Mouse (Mus musculus) forebrain, postnatal 0 days (tissue): Measurements from ENCODE around the gene Bik. TPM values are rescaled to one million over a fixed set of nuclear protein-coding genes. Genes with fewer than 3 reads are reported as not detected.

ENCODE experiments used
- ATAC-seq: fragments of 200-750 bp; cut with Nextera tagmentation; 2 replicates; pipeline ENCODE4 v1.8.0; 2017; ENCODE audit warnings: mild to moderate bottlenecking, moderate library complexity
- DNase-seq: peaks from one replicate; pipeline ENCODE4 v3.0.0-alpha.2; 2015
- H3K27ac ChIP-seq: fragments of 300-500 bp; sonication (generic); 2 replicates; pipeline ENCODE4 v1.5.1; 2014; ENCODE audit warnings: low read depth, mild to moderate bottlenecking, antibody characterized with exemption, low read length, moderate library complexity, mixed read lengths
- H3K27me3 ChIP-seq: fragments of 300-500 bp; sonication (generic); 2 replicates; pipeline ENCODE4 v1.6.1; 2014; ENCODE audit warnings: mild to moderate bottlenecking, low read length, mixed read lengths; ENCODE audit not compliant: insufficient read depth
- H3K36me3 ChIP-seq: fragments of 300-500 bp; sonication (generic); 2 replicates; pipeline ENCODE4 v1.6.1; 2014; ENCODE audit warnings: mild to moderate bottlenecking, moderate library complexity; ENCODE audit not compliant: insufficient read depth
- H3K4me1 ChIP-seq: fragments of 300-500 bp; sonication (generic); 2 replicates; pipeline ENCODE4 v1.6.1; 2014; ENCODE audit warnings: antibody characterized with exemption; ENCODE audit not compliant: insufficient read depth
- H3K4me2 ChIP-seq: fragments of 300-500 bp; sonication (generic); 2 replicates; pipeline ENCODE4 v1.6.1; 2014; ENCODE audit warnings: low read depth, mild to moderate bottlenecking, moderate library complexity
- H3K4me3 ChIP-seq: fragments of 300-500 bp; sonication (generic); 2 replicates; pipeline ENCODE4 v1.5.1; 2014; ENCODE audit warnings: low read depth, low read length, mixed read lengths
- H3K9ac ChIP-seq: fragments of 300-500 bp; sonication (generic); 2 replicates; pipeline ENCODE4 v1.6.1; 2014; ENCODE audit warnings: mild to moderate bottlenecking
- H3K9me3 ChIP-seq: fragments of 300-500 bp; sonication (generic); 2 replicates; pipeline ENCODE4 v1.6.1; 2016; ENCODE audit warnings: low read length
- CTCF ChIP-seq: sonication (generic); IDR thresholded peaks from 2 replicates; pipeline ENCODE4 v1.5.1; 2016; ENCODE audit warnings: antibody characterized with exemption, control low read depth, low read depth
- WGBS: fragments of 180-500 bp; shearing (Covaris S2); extraction: QIAGEN DNeasy Blood & Tissue Kit; methylation state at CpG from one replicate; pipeline ENCODE4 v1.1.7; 2014; 5-methylcytosine and 5-hydroxymethylcytosine counted together
- polyA plus RNA-seq: library from polyadenylated mRNA; unstranded; fragments of >200 nt; fragmentation: Nextera tagmentation; extraction: Ambion mirVana; gene quantifications from 2 replicates; pipeline ENCODE4 v1.2.1, GENCODE M21; 2015
- total RNA-seq: library from RNA; depleted of rRNA; stranded (reverse); fragments of >200 nt; gene quantifications from 2 replicates; pipeline ENCODE4 v1.2.3, GENCODE M21; 2014

Gene Bik
- total and polyA plus RNA-seq, 2 experiments from 2014 or later = 0.33 TPM; not detected in 1

DNA sequence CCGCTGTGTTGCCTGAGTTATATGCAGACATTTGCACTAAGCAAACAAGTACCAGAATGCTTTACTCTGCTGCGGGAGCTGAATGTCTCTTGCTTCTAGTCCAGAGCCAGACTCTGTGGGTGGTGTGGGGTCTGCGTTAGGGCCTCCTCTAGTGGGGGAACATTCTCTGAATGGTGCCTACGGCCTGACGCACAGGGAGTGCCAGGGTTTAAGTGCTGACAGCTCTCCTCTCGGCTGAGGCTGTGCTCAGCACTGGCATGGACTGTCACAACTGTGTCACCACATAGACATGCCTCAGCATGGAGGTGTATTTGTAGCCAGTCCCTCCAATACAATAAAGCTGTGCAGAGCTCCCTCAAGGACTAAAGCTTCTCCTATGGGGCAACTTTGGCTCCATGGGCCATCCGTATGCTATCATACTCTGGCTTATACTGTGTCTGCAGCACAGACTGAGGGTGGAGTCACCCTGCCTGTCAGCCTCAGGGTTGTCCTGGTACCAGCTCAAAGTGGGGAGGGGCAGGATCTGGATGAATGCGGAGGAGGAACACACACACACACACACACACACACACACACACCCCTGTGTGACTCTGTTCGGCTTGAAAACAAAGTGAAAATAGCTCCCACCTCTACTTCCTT lies 39.1 kb upstream of the Bik start:
- no peaks in the 10 kb centered on the region for H3K4me1 ChIP-seq
- H3K27me3 ChIP-seq = no peaks in the 10 kb centered on the region
- DNase-seq (no peak), ATAC-seq (no peak)
- H3K36me3 ChIP-seq = peaks cover 64% of the 10 kb centered on the region
- TF ChIP-seq CTCF = no peak
- no peak overlapping the region for H3K27ac ChIP-seq
- no peak overlapping the region for H3K9ac ChIP-seq
- H3K9me3 ChIP-seq = no peaks in the 10 kb centered on the region
- WGBS = 66% methylated on average over 9 of the region's 9 CpGs
- H3K4me3 ChIP-seq = no peak overlapping the region
- no peak overlapping the region for H3K4me2 ChIP-seq

DNA sequence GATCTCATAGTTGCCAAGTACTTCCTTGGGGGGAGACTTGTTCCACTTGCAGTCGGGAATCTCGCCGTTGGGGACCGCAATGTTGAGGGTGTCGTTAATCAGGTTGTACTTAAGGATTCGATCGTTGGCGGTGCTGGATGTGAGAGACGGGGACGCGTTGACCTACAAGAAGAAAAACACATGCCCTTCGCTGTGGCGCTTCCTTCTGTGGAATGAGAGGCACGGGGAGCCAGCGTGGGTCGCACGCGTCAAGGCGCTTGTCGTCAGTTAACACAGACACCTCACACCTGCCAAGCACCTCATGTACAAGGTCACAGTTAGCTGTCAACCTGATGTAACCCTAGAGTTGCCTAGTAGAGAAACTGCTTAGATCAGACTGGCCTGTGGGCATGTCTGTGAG lies 37.2 kb upstream of the Bik start:
- no peak overlapping the region for H3K4me2 ChIP-seq
- no peak for TF ChIP-seq CTCF
- no peaks in the 10 kb centered on the region for H3K9me3 ChIP-seq
- no peak overlapping the region for H3K9ac ChIP-seq
- WGBS = 93% methylated on average over 20 of the region's 20 CpGs
- peaks cover 74% of the 10 kb centered on the region for H3K36me3 ChIP-seq
- DNase-seq (no peak), ATAC-seq (no peak)
- H3K4me3 ChIP-seq = no peak overlapping the region
- H3K27me3 ChIP-seq = no peaks in the 10 kb centered on the region
- H3K27ac ChIP-seq = no peak overlapping the region
- H3K4me1 ChIP-seq = no peaks in the 10 kb centered on the region

DNA sequence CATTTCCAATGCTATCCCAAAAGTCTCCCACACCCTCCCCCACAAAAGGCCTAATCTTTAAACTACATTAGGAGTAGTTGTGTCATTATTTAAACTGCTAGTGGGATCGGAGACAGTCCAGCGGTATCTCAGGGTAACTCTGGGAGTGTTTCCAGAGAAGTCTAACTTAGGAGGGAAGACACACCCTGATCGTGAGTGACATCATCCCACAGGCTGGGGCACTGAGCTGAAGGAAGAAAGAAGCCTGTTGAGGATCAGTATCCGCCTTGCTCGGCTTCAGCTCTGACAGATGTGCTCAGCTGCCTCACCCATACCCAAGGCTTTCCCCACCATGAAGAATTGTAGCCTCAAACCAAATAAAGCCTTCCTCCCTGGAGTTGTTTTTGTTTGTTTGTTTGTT lies 34.8 kb upstream of the Bik start:
- Histone ChIP-seq H3K4me1 (no peaks in the 10 kb centered on the region), H3K9me3 (no peaks in the 10 kb centered on the region), H3K36me3 (peaks cover 78% of the 10 kb centered on the region), H3K4me3 (no peak overlapping the region), H3K4me2 (no peak overlapping the region), H3K27me3 (no peaks in the 10 kb centered on the region), H3K27ac (no peak overlapping the region), H3K9ac (no peak overlapping the region)
- TF ChIP-seq CTCF = no peak
- DNase-seq (no peak), ATAC-seq (no peak)
- WGBS = 86% methylated on average over 5 of the region's 5 CpGs

DNA sequence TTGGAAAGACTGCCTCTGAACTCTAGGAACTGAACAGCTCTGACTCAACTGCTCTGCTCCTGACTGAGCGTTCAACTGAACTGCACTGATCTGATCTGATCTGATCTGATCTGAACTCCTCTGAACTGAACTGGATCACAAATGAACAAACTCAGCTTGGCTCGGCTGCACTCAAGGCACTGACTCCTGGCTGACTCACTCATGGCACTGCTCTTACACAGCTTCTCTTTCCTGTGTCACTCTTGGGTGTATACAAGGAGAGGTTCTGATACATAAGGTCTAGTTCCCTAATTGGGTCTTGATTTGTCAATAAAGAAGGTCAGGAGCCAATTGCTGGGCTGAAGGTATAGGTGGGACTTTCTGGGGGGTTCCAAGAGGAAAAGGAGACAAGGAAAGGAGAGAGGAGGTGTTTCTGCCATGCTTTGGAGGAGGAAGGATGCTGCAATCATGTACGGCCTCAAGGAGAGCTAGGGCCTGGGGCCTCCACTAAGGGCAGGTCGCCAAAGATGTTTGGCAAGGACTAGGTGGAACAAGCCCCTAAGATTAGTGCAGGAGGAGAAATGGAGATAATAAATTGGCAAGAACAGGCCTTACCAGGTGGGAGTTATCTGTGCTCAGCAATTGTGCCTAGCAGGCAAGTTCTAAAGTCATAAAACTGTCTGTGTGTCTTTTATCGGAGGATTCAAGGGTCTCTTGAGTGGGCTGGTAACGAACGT lies 32.6 kb upstream of the Bik start:
- Histone ChIP-seq H3K4me2 (no peak overlapping the region), H3K27me3 (no peaks in the 10 kb centered on the region), H3K27ac (no peak overlapping the region), H3K9ac (no peak overlapping the region), H3K9me3 (no peaks in the 10 kb centered on the region), H3K36me3 (peaks cover 84% of the 10 kb centered on the region), H3K4me3 (no peak overlapping the region), H3K4me1 (no peaks in the 10 kb centered on the region)
- WGBS = 77% methylated on average over 7 of the region's 7 CpGs
- ATAC-seq (no peak), DNase-seq (no peak)
- no peak for TF ChIP-seq CTCF

DNA sequence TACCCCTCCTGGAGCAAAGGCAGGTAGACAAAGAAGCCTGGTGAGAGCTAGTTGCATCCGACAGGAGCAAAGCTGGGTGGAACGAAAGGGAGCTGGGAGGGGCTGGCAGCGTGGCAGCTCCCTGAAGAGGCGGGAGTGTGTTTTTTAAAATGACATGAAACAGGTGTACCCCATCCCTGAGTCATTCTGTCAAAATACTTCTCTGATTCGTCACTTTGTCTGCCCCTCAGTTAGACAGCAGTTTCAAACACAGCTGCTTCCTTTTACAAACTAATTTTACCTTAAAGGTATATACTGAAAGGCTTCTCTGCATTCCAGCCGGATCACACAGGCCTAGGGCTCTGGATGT lies 32.1 kb upstream of the Bik start:
- DNase-seq (no peak), ATAC-seq (no peak)
- no peak overlapping the region for H3K4me2 ChIP-seq
- H3K4me3 ChIP-seq = no peak overlapping the region
- H3K9me3 ChIP-seq = no peaks in the 10 kb centered on the region
- no peak overlapping the region for H3K27ac ChIP-seq
- no peak for TF ChIP-seq CTCF
- no peaks in the 10 kb centered on the region for H3K27me3 ChIP-seq
- peaks cover 89% of the 10 kb centered on the region for H3K36me3 ChIP-seq
- H3K9ac ChIP-seq = no peak overlapping the region
- no peaks in the 10 kb centered on the region for H3K4me1 ChIP-seq
- WGBS = 69% methylated on average over 6 of the region's 6 CpGs

DNA sequence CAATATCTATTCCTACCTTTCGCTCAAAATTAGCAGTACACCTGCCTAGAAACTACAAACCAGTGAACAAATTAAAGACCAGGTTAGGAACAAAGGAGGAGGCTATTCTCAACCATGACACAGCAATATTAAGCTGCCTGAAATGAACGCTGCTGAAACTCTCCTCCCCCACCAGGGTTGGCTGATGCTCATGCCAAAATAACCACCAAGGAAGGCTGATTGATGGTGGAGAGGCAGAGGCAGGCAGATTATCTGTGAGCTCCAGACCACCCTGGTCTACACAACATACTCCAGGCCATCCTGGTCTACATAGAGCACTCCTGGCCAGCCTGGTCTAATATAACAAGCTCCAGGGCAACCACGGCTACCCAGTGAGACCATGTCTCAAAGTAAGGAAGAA lies 31.5 kb upstream of the Bik start:
- Histone ChIP-seq H3K9me3 (no peaks in the 10 kb centered on the region), H3K27me3 (no peaks in the 10 kb centered on the region), H3K4me3 (no peak overlapping the region), H3K9ac (no peak overlapping the region), H3K4me1 (no peaks in the 10 kb centered on the region), H3K27ac (no peak overlapping the region), H3K4me2 (no peak overlapping the region), H3K36me3 (peaks cover 92% of the 10 kb centered on the region)
- DNase-seq (no peak), ATAC-seq (no peak)
- TF ChIP-seq CTCF = no peak
- 87% methylated on average over 3 of the region's 3 CpGs for WGBS

DNA sequence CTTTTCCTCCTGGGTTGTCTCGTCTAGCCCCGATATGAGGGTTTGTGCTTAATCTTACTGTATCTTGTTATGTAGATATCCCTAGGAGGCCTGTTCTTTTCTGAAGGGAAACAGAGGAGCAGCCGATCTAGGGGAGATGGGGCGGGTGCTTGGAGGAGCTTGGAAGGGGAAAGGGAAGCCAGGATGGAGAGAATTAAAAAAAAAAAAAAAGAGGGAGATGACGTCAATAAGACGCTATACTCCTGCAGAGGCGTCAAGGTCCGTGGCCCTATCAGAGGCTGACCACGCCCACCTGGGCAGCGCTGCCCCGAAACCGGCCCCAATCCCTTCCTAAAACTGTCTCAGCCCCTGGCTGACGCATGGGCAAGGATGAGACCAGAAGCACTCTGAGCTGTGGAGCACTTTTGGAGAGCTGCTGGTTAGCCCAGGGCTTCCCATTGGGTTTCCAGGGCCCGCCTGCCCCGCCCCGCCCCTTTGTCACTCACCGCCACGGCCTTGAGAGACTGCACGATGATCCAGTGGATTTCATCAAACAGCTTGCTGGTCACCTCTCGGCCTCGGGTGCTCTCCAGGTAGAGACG lies 30.8 kb upstream of the Bik start:
- no peak overlapping the region for H3K9ac ChIP-seq
- H3K36me3 ChIP-seq = peaks cover 92% of the 10 kb centered on the region
- no peak overlapping the region for H3K4me3 ChIP-seq
- no peaks in the 10 kb centered on the region for H3K4me1 ChIP-seq
- H3K9me3 ChIP-seq = no peaks in the 10 kb centered on the region
- ATAC-seq (no peak), DNase-seq (no peak)
- no peaks in the 10 kb centered on the region for H3K27me3 ChIP-seq
- no peak for TF ChIP-seq CTCF
- WGBS = 76% methylated on average over 22 of the region's 22 CpGs
- H3K27ac ChIP-seq = no peak overlapping the region
- no peak overlapping the region for H3K4me2 ChIP-seq
